Mouse (Mus musculus): ENCODE data around the gene 4930442H23Rik. TPM values are rescaled to one million over a fixed set of nuclear protein-coding genes. Genes with fewer than 3 reads are reported as not detected.

The 4930442H23Rik gene
- polyA plus RNA-seq, 1 experiment from 2014 or later, result not detected

DNA sequence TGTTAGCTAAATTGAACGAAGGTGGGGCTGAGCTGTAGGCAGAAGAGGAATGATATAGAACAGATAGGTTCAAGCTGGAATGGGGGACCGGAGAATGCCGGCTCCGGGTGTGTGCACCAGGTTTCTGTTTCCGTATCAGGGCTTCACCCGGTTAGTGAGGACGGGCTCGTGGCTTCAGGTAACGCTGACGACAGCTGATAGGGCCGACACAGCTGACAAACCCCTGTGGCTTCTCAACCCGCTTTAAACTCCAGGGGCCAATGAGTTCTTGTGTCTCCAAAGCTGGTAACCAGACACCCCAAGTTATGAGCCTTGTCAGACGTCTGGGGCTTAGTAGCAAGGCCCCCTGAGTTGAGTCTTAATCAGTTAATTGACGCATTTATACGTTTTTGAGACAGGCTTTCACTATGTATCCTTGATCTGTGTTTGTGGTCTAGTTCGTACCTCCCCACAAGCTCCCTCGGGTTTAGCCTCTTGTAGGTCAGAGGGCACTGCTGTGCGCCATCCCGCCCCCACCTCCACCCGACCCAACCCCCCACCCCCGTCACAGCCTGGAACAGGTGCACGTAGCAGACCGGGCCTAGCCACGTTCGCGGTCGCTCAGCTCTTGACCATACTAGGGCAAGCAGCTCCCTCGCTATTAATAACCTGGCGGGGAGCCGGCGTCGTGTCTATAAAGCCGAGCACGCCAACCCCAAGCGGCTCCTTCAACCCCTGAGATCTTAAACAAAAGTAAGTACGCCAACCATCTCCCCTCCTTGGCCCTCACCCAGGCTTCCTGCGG, 10.5 kb upstream of the 4930442H23Rik start:
- H3K27me3 ChIP-seq (ENCODE audit: insufficient read depth, low read length), result 0 out of 2 replicates have a peak, but pooled peaks cover 21% of the 10 kb centered on the region
- H3K4me2 ChIP-seq (ENCODE audit: low read length), result peak overlapping the region; percentile 16; the same call in 1 of the 2 replicates
- H3K9me3 ChIP-seq (replicated peaks; ENCODE audit: low read length), result no peaks in the 10 kb centered on the region
- ATAC-seq (replicated peaks; ENCODE audit: low FRiP score, low read depth) (no peak), DNase-seq (ENCODE audit: low spot score) (no peak)
- H3K36me3 ChIP-seq (ENCODE audit: insufficient read depth, low read length), result 0 out of 2 replicates have a peak, but pooled peaks cover 4% of the 10 kb centered on the region
- no peak overlapping the region for H3K4me3 ChIP-seq (replicated peaks; ENCODE audit: low read depth, low read length)
- no peak for TF ChIP-seq CTCF (IDR thresholded peaks at IDR 0.05; ENCODE audit: low read depth)
- no peak overlapping the region for H3K9ac ChIP-seq (ENCODE audit: low read depth, low read length)
- H3K27ac ChIP-seq, result no peak overlapping the region
- peaks cover 8% of the 10 kb centered on the region; the same call in 1 of the 2 replicates for H3K4me1 ChIP-seq (replicated peaks; ENCODE audit: insufficient read depth, low read length)
- WGBS, result 13% methylated on average over 37 of the region's 37 CpGs

GRCm38 (mm10) chr10:81192968-81193501, 9.4 kb upstream of the 4930442H23Rik start:
- WGBS, result 2% methylated on average over 19 of the region's 19 CpGs
- no peak; the same call in 1 of the 2 replicates for TF ChIP-seq CTCF (IDR thresholded peaks at IDR 0.05; ENCODE audit: low read depth)
- Histone ChIP-seq H3K36me3 (ENCODE audit: insufficient read depth, low read length) (0 out of 2 replicates have a peak, but pooled peaks cover 4% of the 10 kb centered on the region), H3K4me2 (ENCODE audit: low read length) (peak overlapping the region; percentile 88), H3K27ac (peak overlapping the region; percentile 87), H3K4me1 (replicated peaks; ENCODE audit: insufficient read depth, low read length) (peaks cover 8% of the 10 kb centered on the region; the same call in 1 of the 2 replicates), H3K27me3 (ENCODE audit: insufficient read depth, low read length) (0 out of 2 replicates have a peak, but pooled peaks cover 21% of the 10 kb centered on the region), H3K9me3 (replicated peaks; ENCODE audit: low read length) (no peaks in the 10 kb centered on the region), H3K4me3 (replicated peaks; ENCODE audit: low read depth, low read length) (peak overlapping the region; percentile 55), H3K9ac (ENCODE audit: low read depth, low read length) (peak overlapping the region; percentile 71)
- ATAC-seq (replicated peaks; ENCODE audit: low FRiP score, low read depth) (0 out of 2 replicates have a peak, but pooled peaks have one; percentile 16), DNase-seq (ENCODE audit: low spot score) (peak; percentile 34)

DNA sequence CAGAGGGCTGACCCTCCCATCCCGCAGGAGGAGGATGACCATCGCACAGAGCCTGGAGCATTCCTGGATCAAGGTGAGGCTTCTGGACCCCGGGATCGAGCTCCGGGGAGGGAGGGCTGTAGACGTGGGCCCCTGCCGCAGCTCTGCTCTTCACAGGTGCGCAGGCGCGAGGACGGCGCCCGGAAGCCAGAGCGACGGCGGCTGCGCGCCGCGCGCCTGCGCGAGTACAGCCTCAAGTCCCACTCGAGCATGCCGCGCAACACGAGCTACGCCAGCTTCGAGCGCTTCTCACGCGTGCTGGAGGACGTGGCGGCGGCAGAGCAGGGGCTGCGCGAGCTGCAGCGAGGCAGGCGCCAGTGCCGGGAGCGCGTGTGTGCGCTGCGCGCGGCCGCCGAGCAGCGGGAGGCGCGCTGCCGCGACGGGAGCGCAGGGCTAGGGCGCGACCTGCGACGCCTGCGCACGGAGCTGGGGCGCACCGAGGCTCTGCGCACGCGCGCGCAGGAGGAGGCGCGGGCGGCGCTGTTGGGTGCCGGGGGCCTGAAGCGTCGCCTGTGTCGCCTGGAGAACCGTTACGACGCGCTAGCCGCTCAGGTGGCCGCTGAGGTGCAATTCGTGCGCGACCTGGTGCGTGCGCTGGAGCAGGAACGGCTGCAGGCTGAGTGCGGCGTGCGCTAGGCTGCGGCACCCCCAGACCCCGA, 8.8 kb upstream of the 4930442H23Rik start:
- peak overlapping the region; percentile 55 for H3K4me3 ChIP-seq (replicated peaks; ENCODE audit: low read depth, low read length)
- ATAC-seq (replicated peaks; ENCODE audit: low FRiP score, low read depth) (peak; percentile 72), DNase-seq (ENCODE audit: low spot score) (peak; percentile 80)
- under 1% methylated on average over 91 of the region's 93 CpGs for WGBS
- H3K27ac ChIP-seq, result peak overlapping the region; percentile 87
- H3K4me1 ChIP-seq (replicated peaks; ENCODE audit: insufficient read depth, low read length), result peaks cover 8% of the 10 kb centered on the region; the same call in 1 of the 2 replicates
- 0 out of 2 replicates have a peak, but pooled peaks cover 4% of the 10 kb centered on the region for H3K36me3 ChIP-seq (ENCODE audit: insufficient read depth, low read length)
- H3K27me3 ChIP-seq (ENCODE audit: insufficient read depth, low read length), result 0 out of 2 replicates have a peak, but pooled peaks cover 19% of the 10 kb centered on the region
- TF ChIP-seq CTCF (IDR thresholded peaks at IDR 0.05; ENCODE audit: low read depth), result no peak
- peak overlapping the region; percentile 71 for H3K9ac ChIP-seq (ENCODE audit: low read depth, low read length)
- H3K9me3 ChIP-seq (replicated peaks; ENCODE audit: low read length), result no peaks in the 10 kb centered on the region
- peak overlapping the region; percentile 88 for H3K4me2 ChIP-seq (ENCODE audit: low read length)

DNA sequence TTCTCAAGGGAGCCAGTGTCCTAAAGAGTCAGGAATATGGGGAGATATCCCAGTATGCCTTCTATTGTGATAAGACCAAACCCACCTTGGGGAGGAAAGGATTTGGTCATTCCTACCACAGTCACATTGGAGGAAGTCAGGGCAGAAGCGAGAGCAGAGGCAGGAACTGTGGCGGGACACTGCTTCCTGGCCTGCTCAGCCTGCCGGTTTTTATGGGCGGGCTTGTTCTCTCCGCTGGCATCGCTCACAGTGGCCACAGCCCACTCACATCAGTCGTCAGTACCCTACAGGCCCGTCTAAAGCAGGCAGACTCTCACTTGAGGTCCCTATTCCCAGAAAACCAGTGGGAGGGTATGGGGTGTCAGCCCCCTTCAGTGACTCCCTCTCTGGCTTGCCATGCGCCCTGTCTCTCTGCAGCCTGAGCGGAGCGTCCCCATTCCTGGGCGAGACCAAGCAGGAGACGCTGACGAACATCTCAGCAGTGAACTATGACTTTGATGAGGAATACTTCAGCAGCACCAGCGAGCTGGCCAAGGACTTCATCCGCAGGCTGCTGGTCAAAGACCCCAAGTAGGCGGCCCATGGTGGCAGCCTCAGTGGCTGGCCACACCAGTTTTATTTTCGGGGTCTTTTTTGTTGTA, 7.8 kb upstream of the 4930442H23Rik start:
- DNase-seq (ENCODE audit: low spot score) (no peak), ATAC-seq (replicated peaks; ENCODE audit: low FRiP score, low read depth) (no peak)
- 0 out of 2 replicates have a peak overlapping the region, but pooled peaks have one; percentile 87 for H3K27ac ChIP-seq
- peaks cover 8% of the 10 kb centered on the region; the same call in 1 of the 2 replicates for H3K4me1 ChIP-seq (replicated peaks; ENCODE audit: insufficient read depth, low read length)
- 0 out of 2 replicates have a peak, but pooled peaks cover 14% of the 10 kb centered on the region for H3K36me3 ChIP-seq (ENCODE audit: insufficient read depth, low read length)
- no peak overlapping the region for H3K4me3 ChIP-seq (replicated peaks; ENCODE audit: low read depth, low read length)
- H3K27me3 ChIP-seq (ENCODE audit: insufficient read depth, low read length), result 0 out of 2 replicates have a peak, but pooled peaks cover 16% of the 10 kb centered on the region
- TF ChIP-seq CTCF (IDR thresholded peaks at IDR 0.05; ENCODE audit: low read depth), result no peak
- no peak overlapping the region for H3K9ac ChIP-seq (ENCODE audit: low read depth, low read length)
- no peaks in the 10 kb centered on the region for H3K9me3 ChIP-seq (replicated peaks; ENCODE audit: low read length)
- 77% methylated on average over 18 of the region's 18 CpGs for WGBS
- peak overlapping the region; percentile 88 for H3K4me2 ChIP-seq (ENCODE audit: low read length)

GRCm38 (mm10) chr10:81190912-81191321, 7.3 kb upstream of the 4930442H23Rik start:
- no peak for DNase-seq (ENCODE audit: low spot score)
- peak; percentile 44; the same call in 1 of the 2 replicates for TF ChIP-seq CTCF (IDR thresholded peaks at IDR 0.05; ENCODE audit: low read depth)
- WGBS, result 66% methylated on average over 6 of the region's 6 CpGs
- H3K4me2 ChIP-seq (ENCODE audit: low read length), result no peak overlapping the region
- peak; percentile 14; the same call in 1 of the 2 replicates for ATAC-seq (replicated peaks; ENCODE audit: low FRiP score, low read depth)
- no peak overlapping the region for H3K9ac ChIP-seq (ENCODE audit: low read depth, low read length)
- H3K4me3 ChIP-seq (replicated peaks; ENCODE audit: low read depth, low read length), result no peak overlapping the region
- no peaks in the 10 kb centered on the region for H3K9me3 ChIP-seq (replicated peaks; ENCODE audit: low read length)
- H3K36me3 ChIP-seq (ENCODE audit: insufficient read depth, low read length), result 0 out of 2 replicates have a peak, but pooled peaks cover 14% of the 10 kb centered on the region
- peaks cover 8% of the 10 kb centered on the region; the same call in 1 of the 2 replicates for H3K4me1 ChIP-seq (replicated peaks; ENCODE audit: insufficient read depth, low read length)
- 0 out of 2 replicates have a peak, but pooled peaks cover 16% of the 10 kb centered on the region for H3K27me3 ChIP-seq (ENCODE audit: insufficient read depth, low read length)
- no peak overlapping the region for H3K27ac ChIP-seq
